Mouse (Mus musculus) cerebellum, adult 8-10 months (tissue): ENCODE data around the gene Tkt.
"Not testable (repeated sequence)": the region's sequence is repeated elsewhere in the genome, so short reads cannot be mapped to it uniquely, and the experiment has no call there.

ENCODE experiments used
- DNase-seq: peaks from one replicate; pipeline ENCODE4 v3.0.0; 2022

The Tkt gene

GRCm38 (mm10) chr14:30556651-30557050, 8.5 kb downstream of the Tkt start:
- no peak for DNase-seq

DNA sequence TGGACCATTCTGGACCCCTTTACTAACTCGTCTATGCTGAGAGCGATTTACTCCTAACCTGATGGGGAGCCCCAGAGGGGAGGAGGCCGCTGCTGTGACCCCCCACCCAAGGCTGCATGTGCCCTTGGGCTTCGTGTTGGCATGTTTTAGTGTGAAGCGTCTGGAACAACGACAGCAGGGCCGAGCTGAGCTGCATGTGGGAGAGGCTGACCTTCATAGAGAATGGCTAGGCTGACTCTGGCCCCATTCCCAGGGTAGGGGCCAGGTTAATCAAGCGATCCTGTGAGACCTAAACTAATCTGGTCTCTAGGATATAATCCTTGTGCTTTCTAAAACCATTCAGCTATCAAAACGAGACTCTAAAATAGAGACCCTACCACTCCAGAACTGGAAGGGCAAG, 9.6 kb downstream of the Tkt start:
- no peak for DNase-seq

GRCm38 (mm10) chr14:30559321-30559850, 11.2 kb downstream of the Tkt start:
- DNase-seq: peak; percentile 47

GRCm38 (mm10) chr14:30560803-30561389, 12.7 kb downstream of the Tkt start:
- no peak for DNase-seq

- no peak for DNase-seq
These were observed 13.5 kb downstream of the Tkt start for GRCm38 (mm10) chr14:30561470-30562187.

DNA sequence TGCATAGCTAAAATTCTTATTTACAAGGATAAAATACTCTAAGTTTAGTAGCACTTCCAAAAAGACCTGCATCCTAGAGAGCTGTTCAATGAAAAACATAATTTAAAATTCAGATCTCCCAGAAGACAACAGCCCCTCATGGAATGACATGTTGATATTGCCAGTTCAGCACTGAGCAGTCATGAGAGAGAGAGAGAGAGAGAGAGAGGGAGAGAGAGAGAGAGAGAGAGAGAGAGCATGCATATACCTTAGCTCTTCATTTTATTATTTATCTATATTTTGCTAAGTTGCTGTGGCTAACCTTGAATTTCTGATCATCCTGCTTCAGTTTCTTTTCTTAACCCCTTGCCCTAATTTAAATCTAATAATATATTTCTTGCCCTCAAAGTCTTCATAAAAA, 14.2 kb downstream of the Tkt start:
- no peak for DNase-seq

DNA sequence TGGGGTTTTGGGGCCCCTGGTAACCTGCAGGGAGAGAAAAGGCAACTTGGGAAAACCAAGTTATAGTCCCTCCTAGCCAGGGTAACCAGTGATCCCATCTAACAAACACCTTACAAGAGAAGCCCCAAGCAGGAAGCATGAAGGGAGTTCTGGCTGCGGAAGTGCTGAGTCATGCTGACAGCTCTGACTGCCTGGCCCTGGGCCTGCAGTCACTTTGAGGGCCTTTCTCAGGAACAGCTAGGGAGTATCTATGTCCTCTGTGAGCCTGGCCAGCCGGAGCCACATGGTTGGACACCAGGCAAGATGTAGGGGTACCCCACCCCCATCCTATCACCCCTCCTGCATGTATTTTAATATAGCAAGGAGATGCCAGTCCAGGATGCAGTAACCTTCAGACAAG, 16.3 kb downstream of the Tkt start:
- DNase-seq: no peak

DNA sequence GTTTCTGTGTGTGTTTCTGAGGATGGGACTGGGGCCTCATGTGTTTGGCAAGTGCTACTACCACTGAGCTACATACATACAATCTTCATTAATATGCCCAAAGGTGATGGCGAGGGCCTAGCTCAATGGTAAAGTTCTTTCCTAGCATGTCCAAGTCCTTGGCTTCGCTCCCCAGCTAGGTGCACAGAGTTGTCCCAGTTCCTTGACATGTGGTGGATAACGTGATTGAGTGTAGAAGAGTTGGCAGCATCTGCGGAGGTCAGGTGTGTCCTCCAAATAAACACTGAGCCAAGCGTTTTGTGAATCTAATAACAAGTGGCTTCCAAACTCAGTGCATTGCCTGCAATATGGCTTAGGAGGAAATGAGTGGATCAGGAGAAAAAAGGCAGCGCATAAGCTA, 18.2 kb downstream of the Tkt start:
- DNase-seq: no peak

DNA sequence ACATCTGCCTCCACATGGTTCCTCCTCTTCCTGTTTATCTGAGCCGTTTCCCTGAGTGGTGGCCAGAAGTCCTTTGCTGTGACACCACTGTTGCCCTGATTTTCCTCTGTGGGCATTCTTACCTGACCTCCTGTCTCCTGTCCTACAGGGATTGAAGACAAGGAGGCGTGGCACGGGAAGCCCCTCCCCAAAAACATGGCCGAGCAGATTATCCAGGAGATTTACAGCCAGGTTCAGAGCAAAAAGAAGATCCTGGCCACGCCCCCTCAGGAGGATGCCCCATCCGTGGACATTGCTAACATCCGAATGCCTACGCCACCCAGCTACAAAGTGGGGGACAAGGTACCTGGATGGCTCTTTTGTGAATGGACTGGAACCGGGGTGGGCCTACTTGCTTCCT, 19.9 kb downstream of the Tkt start:
- no peak for DNase-seq

DNA sequence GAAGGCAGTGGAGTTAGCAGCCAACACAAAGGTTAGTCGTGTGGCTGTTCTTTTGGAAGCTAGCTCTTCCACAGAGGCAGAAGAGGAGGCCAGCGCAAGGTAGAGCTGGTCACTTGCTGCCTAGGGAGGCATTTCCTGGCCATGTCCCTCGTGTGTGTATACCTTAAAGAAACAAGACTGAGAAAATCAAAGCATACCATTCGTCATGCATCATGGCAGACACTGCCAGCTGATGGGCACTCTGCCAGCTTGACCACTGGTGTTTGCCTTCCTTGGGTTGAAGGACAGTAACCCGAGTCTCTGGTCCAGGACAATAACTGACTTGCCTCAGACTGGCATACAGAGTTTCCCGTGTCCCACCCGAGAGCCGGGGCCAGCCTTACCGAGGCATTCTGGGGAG, 22.1 kb downstream of the Tkt start:
- DNase-seq: no peak

- DNase-seq: no peak
These were observed 24.1 kb downstream of the Tkt start for GRCm38 (mm10) chr14:30572253-30572652.

GRCm38 (mm10) chr14:30573235-30573634, 25.1 kb downstream of the Tkt start:
- no peak for DNase-seq

DNA sequence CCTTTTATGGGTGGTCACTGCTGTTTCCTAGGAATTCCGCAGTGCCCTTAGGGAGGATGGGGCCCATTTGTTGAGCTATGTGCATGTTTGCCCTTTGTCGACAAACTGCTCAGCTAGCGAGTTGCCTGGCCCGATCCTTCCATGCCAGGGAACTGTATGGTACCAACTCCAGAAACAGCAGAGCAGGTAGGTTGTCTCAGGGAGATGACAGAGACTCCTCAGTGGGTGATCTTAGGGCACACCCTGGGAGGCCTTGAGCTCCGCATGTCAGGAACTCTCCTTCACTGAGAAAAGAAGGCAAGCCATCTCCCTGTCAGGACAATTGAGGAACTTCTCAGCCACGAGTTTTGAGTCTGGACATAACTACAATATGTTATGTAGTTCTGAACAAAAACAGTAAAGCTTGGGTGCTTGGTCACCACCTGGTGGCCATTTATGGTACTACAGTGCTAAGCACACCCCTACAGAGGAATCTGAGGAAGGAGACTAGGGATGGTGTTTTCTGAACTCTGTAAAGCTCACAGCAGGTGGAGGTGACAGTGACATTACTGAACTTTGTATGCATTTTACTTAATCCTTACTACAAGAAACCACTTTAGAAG, 25.9 kb downstream of the Tkt start:
- peak; percentile 71 for DNase-seq

DNA sequence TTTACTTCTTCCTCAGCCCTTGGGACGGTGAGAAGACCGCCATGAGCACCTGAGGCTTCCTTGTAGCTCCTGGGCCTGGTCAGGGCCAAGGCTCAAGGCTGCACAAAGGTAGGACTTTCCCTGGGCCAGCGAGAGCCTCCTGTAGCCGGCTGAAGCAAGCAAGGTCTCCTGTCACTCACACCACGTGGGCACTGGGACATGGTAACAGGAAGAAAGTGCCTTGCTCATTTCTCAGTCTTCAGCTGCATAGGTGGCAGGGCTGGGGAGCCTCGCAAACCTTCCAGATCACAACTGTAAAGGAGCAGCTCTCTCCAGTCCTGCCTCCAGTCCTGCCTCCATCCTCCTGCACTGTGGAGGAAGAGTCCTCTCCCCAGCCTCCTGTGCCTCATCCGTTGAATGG, 27.6 kb downstream of the Tkt start:
- no peak for DNase-seq

DNA sequence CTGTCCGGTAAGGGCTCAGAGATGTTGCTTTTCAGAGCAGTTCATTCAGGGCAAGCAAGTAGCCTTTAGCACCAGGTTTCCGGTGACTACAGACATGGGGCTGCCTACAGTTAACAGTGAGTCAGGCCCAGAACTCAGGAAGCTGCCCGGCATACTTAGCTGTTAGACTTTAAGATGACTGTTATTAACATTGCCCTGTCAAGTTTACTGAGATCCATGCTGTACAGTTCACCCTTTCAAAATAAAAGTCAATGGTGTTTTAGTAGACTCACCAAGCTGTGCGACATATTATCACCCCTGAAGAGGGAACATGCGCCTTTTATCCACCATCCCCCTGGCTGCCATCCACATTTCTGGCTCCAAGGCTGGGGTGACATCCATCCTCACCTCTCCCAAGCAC, 28.1 kb downstream of the Tkt start:
- no peak for DNase-seq

GRCm38 (mm10) chr14:30577303-30578062, 29.3 kb downstream of the Tkt start:
- DNase-seq: not testable (repeated sequence)

DNA sequence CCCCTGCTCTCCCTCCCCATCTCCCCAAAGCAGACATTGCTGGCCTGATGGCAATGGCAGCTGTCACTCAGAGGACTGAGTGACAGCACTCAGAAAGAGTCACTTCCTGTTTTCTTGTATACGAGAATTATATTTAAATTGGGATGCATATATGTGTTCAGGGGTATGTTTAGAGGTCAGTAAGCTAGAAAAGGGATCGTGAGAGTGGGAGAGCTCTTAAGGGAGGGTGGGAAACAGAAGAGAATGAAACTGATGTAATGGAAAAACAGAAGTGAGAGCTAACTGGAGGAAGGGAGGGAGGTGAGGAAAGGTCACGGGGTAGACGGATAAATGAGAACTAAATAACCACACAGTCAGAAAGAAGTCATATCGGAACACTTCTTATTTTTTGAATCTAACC, 31.0 kb downstream of the Tkt start:
- DNase-seq: no peak

GRCm38 (mm10) chr14:30579882-30580281, 31.7 kb downstream of the Tkt start:
- DNase-seq: no peak

- DNase-seq: no peak
These were observed 33.1 kb downstream of the Tkt start for GRCm38 (mm10) chr14:30581238-30581637.

GRCm38 (mm10) chr14:30584077-30584476, 35.9 kb downstream of the Tkt start:
- DNase-seq: no peak

DNA sequence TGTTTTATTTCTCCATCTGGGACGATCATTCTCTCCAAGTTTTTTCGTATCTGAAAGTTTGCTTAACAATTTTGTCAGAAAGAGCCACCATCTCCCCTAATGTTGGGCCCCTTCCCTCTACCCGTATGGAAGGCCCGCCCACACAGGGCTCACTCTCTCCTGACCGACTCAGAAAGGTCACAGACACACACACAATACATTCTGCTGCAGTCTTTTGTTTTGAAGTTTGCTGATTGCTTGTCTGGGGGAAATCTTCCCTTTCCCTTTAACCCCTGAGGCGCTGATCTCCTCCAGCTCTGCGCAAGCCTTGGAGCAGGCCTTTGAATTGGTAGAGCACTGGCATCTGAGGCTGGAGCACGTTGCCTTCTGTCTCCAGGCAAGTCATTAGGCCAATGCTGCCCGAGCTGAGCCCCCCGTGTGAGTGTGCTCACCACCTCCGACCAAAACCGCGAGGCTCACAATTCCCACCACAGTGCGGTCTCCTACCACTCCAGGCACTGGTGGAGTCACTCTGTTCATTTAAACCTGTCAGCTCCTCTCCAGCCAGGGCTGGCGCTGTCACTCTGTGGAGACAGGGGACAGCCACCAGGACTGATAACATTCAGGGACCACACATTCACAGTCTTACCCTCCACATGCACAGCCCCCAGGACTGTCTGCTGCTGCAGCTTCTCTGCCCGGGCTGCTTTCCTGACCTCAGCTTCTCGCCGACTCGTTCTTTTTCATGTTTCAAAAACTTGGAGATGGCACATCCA, 36.5 kb downstream of the Tkt start:
- DNase-seq: no peak

DNA sequence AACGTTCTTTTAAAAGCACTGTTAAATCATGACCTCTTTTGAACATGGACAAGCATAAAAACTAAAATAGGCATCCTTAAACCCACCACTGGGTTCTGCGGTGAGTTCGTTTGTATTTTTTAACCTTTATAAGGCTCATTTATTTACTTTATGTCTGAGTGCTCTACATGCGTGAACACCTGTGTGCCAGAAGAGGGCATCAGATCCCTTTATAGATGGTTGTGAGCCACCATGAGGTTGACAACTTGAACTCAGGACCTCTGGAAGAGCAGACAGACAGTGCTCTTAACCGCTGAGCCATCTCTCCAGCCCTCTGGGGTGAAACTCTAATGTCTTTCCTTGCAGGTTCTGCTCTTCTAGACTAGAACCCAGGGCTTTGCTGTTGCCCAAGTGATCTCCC, 37.2 kb downstream of the Tkt start:
- DNase-seq: no peak
